9 mouse cellular contexts compared by ENCODE assay signal in genomic region chr14:32801016-32801661, GRCm38 (mm10). TPM values are rescaled to one million over a fixed set of nuclear protein-coding genes. Genes with fewer than 3 reads are reported as not detected.
DNase-seq lines count a peak whose midpoint lies in the region; ATAC-seq and TF ChIP-seq lines count a peak whose summit lies in the region.
"Had no signal": no experiment of that assay in that cellular context is flagged by ENCODE, and none has a peak within 500 bp of the region (broad histone marks: within the 10 kb centered on the region; RNA-seq: fewer than 3 reads in every experiment).

No protein-coding gene starts in this region.

- 0 out of 2 replicates have a peak, but pooled peaks have one; percentile 38 for ATAC-seq in intestine, embryonic 16.5 days

- WGBS in intestine, embryonic 16.5 days: 58% methylated on average over 11 of the region's 11 CpGs
- 66% methylated on average over 11 of the region's 11 CpGs for WGBS in small intestine, adult 2 months

- H3K4me1 ChIP-seq in intestine, embryonic 16.5 days (ENCODE audit: control insufficient read depth, insufficient read depth, low read length): 0 out of 2 replicates have a peak, but pooled peaks cover 6% of the 10 kb centered on the region
- no peaks in the 10 kb centered on the region; the same call in 1 of the 2 replicates for H3K4me1 ChIP-seq in small intestine, adult 2 months (ENCODE audit: control insufficient read depth, insufficient read depth, insufficient read length, low read length)
- H3K4me1 ChIP-seq: liver, embryonic 15.5 days had no signal

- H3K27me3 ChIP-seq in intestine, embryonic 16.5 days (replicated peaks; ENCODE audit: control insufficient read depth, insufficient read depth, low read length): no peaks in the 10 kb centered on the region
- no peaks in the 10 kb centered on the region for H3K27me3 ChIP-seq in small intestine, adult 2 months (ENCODE audit: control insufficient read depth, insufficient read depth, low read length)
- H3K27me3 ChIP-seq: liver, embryonic 15.5 days had no signal

- no peaks in the 10 kb centered on the region for H3K36me3 ChIP-seq in intestine, embryonic 16.5 days (ENCODE audit: control insufficient read depth, insufficient read depth, low read length)
- no peaks in the 10 kb centered on the region for H3K36me3 ChIP-seq in small intestine, adult 2 months (ENCODE audit: control insufficient read depth, insufficient read depth, low read length)
- H3K36me3 ChIP-seq: liver, embryonic 15.5 days had no signal

- no peaks in the 10 kb centered on the region for H3K9me3 ChIP-seq in intestine, embryonic 16.5 days (ENCODE audit: control insufficient read depth, low read length)
- H3K9me3 ChIP-seq: liver, embryonic 15.5 days had no signal

- DNase-seq in adrenal gland, adult 2 months: peak; percentile 49
- no peak for DNase-seq in adrenal gland, postnatal 4 days (ENCODE audit: low spot score in 2 of 2)
- peak; percentile 38 for DNase-seq in left cerebral cortex, postnatal 4 days
- DNase-seq in left cerebral cortex, adult 18-20 months (ENCODE audit: low spot score in 2 of 2): no peak
- DNase-seq in embryo, embryonic 10.5 days (ENCODE audit: low spot score): peak; percentile 61
- DNase-seq in yolk sac, embryonic 10.5 days (ENCODE audit: low spot score): no peak

- TF ChIP-seq POLR2A in small intestine, adult 2 months (IDR thresholded peaks at IDR 0.05; ENCODE audit: low read depth, low read length): no peak

- no peak overlapping the region for H3K27ac ChIP-seq in intestine, embryonic 16.5 days (ENCODE audit: low read length)
- H3K27ac ChIP-seq in small intestine, adult 2 months (ENCODE audit: insufficient read depth, low read depth, low read length): no peak overlapping the region
- H3K27ac ChIP-seq: liver, embryonic 15.5 days had no signal

- H3K4me2 ChIP-seq in intestine, embryonic 16.5 days (ENCODE audit: low read depth, low read length): no peak overlapping the region
- H3K4me2 ChIP-seq: liver, embryonic 15.5 days had no signal

- H3K4me3 ChIP-seq in intestine, embryonic 16.5 days (ENCODE audit: low read length): no peak overlapping the region
- H3K4me3 ChIP-seq in small intestine, adult 2 months (ENCODE audit: low read depth, low read length): no peak overlapping the region
- H3K4me3 ChIP-seq: liver, embryonic 15.5 days had no signal

- no peak overlapping the region for H3K9ac ChIP-seq in intestine, embryonic 16.5 days (ENCODE audit: low read depth, low read length)
- H3K9ac ChIP-seq: liver, embryonic 15.5 days had no signal

- TF ChIP-seq CTCF in small intestine, adult 2 months (IDR thresholded peaks at IDR 0.05; ENCODE audit: extremely low read depth, insufficient read length, insufficient replicate concordance, low read depth, low read length): peak; percentile 64

- intact Hi-C loops in left cerebral cortex, postnatal 4 days (cut with DNase I): no loop called here

RNA-seq across cellular contexts. Expression of gene Tmem273, which starts 15.4 kb away (rescaled TPM):
- total RNA-seq in adrenal gland, adult 2 months (2021): 1 to 10 TPM; 4.4 to 4.5 TPM
- 0.73 and 1.2 TPM in 2 replicates for polyA plus RNA-seq in adrenal gland, adult 2 months (2012; rRNA removed)
- 1 to 10 TPM in 1 of 2 experiments, under 1 TPM in 1; 0.73 to 1.2 TPM for total RNA-seq in adrenal gland, postnatal 4 days (2021)
- total RNA-seq in left cerebral cortex, postnatal 4 days (2021): not detected
- 1 to 10 TPM in 1 of 2 experiments, under 1 TPM in 1; 0.53 to 1.5 TPM for total RNA-seq in left cerebral cortex, adult 18-20 months (2021)
- 2.2 and 2.5 TPM in 2 replicates for polyA plus RNA-seq in intestine, embryonic 16.5 days (2015; fragmentation: Nextera tagmentation; extraction: Ambion mirVana)
- 0.90 and 1.5 TPM in 2 replicates for polyA plus RNA-seq in small intestine, adult 2 months (2012; rRNA removed)

RNA-seq across cellular contexts. Expression of gene Fam170b, which starts 32.6 kb away (rescaled TPM):
- total RNA-seq in adrenal gland, adult 2 months (2021): under 1 TPM; 0.17 TPM
- 0.07 and 0.19 TPM in 2 replicates for polyA plus RNA-seq in adrenal gland, adult 2 months (2012; rRNA removed)
- total RNA-seq in adrenal gland, postnatal 4 days (2021): not detected
- not detected for total RNA-seq in left cerebral cortex, postnatal 4 days (2021)
- not detected for total RNA-seq in left cerebral cortex, adult 18-20 months (2021)
- 0.10 TPM in 2 replicates for polyA plus RNA-seq in intestine, embryonic 16.5 days (2015; fragmentation: Nextera tagmentation; extraction: Ambion mirVana)
- not detected in 2 replicates for polyA plus RNA-seq in small intestine, adult 2 months (2012; rRNA removed)

RNA-seq across cellular contexts. Expression of gene Vstm4, which starts 55.4 kb away (rescaled TPM):
- total RNA-seq in adrenal gland, adult 2 months (2021): 10 to 100 TPM; 14.0 to 17.1 TPM
- polyA plus RNA-seq in adrenal gland, adult 2 months (2012; rRNA removed): 7.1 and 7.9 TPM in 2 replicates
- total RNA-seq in adrenal gland, postnatal 4 days (2021): 10 to 100 TPM; 35.3 to 40.6 TPM
- total RNA-seq in left cerebral cortex, postnatal 4 days (2021): 1 to 10 TPM; 4.5 to 5.0 TPM
- total RNA-seq in left cerebral cortex, adult 18-20 months (2021): 1 to 10 TPM; 3.9 to 4.5 TPM
- polyA plus RNA-seq in intestine, embryonic 16.5 days (2015; fragmentation: Nextera tagmentation; extraction: Ambion mirVana): 26.6 and 28.3 TPM in 2 replicates
- polyA plus RNA-seq in small intestine, adult 2 months (2012; rRNA removed): 1.6 and 2.7 TPM in 2 replicates

Comparison
In these comparisons a context has a peak if more than half of its experiments do, and no peak if none do; other contexts are left out.
1. DNase-seq: peak in adrenal gland, adult 2 months (single experiment), left cerebral cortex, postnatal 4 days (single experiment) and embryo, embryonic 10.5 days (single experiment); none in adrenal gland, postnatal 4 days (0 of 2), left cerebral cortex, adult 18-20 months (0 of 2) and yolk sac, embryonic 10.5 days (single experiment).